Mouse (Mus musculus) neural tube, embryonic 15.5 days (tissue): Measurements from ENCODE around the gene Nat14. TPM values are rescaled to one million over a fixed set of nuclear protein-coding genes. Genes with fewer than 3 reads are reported as not detected.

Source experiments
- ATAC-seq: fragments of 200-750 bp; cut with Nextera tagmentation; 2 replicates; pipeline ENCODE4 v1.8.0; 2017; ENCODE audit warnings: mild to moderate bottlenecking, moderate TSS enrichment, moderate library complexity; ENCODE audit not compliant: low FRiP score
- H3K27ac ChIP-seq: fragments of 300-500 bp; sonication (generic); replicated peaks from 2 replicates; pipeline ENCODE4 v1.5.1; 2015; ENCODE audit warnings: mild to moderate bottlenecking, inconsistent platforms
- H3K27me3 ChIP-seq: fragments of 300-500 bp; sonication (generic); replicated peaks from 2 replicates; pipeline ENCODE4 v1.6.1; 2015; ENCODE audit warnings: inconsistent platforms
- H3K36me3 ChIP-seq: fragments of 300-500 bp; sonication (generic); 2 replicates; pipeline ENCODE4 v1.6.1; 2015; ENCODE audit warnings: inconsistent platforms
- H3K4me1 ChIP-seq: fragments of 300-500 bp; sonication (generic); 2 replicates; pipeline ENCODE4 v1.6.1; 2015; ENCODE audit warnings: inconsistent platforms
- H3K4me2 ChIP-seq: fragments of 300-500 bp; sonication (generic); 2 replicates; pipeline ENCODE4 v1.6.1; 2015; ENCODE audit warnings: inconsistent platforms, mild to moderate bottlenecking, moderate library complexity
- H3K4me3 ChIP-seq: fragments of 300-500 bp; sonication (generic); replicated peaks from 2 replicates; pipeline ENCODE4 v1.5.1; 2015; ENCODE audit warnings: mild to moderate bottlenecking, inconsistent platforms
- H3K9ac ChIP-seq: fragments of 300-500 bp; sonication (generic); replicated peaks from 2 replicates; pipeline ENCODE4 v1.6.1; 2015; ENCODE audit warnings: mild to moderate bottlenecking, inconsistent platforms
- H3K9me3 ChIP-seq: fragments of 300-500 bp; sonication (generic); replicated peaks from 2 replicates; pipeline ENCODE4 v1.6.1; 2016; ENCODE audit warnings: inconsistent platforms
- WGBS: fragments of 180-500 bp; shearing (Covaris S2); methylation state at CpG from one replicate; pipeline ENCODE4 v1.1.7; 2015; ENCODE audit warnings: mixed read lengths; 5-methylcytosine and 5-hydroxymethylcytosine counted together
- polyA plus RNA-seq: library from polyadenylated mRNA; unstranded; fragments of >200 nt; fragmentation: Nextera tagmentation; extraction: Ambion mirVana; gene quantifications from 2 replicates; pipeline ENCODE4 v1.2.1, GENCODE M21; 2015

Nat14 gene
- polyA plus RNA-seq, 1 experiment from 2014 or later, result 36.3 TPM

- Histone ChIP-seq H3K4me3 (no peak overlapping the region), H3K36me3 (no peaks in the 10 kb centered on the region), H3K27ac (no peak overlapping the region), H3K9ac (no peak overlapping the region), H3K4me2 (no peak overlapping the region), H3K4me1 (peaks cover 20% of the 10 kb centered on the region), H3K9me3 (no peaks in the 10 kb centered on the region), H3K27me3 (no peaks in the 10 kb centered on the region)
- 80% methylated on average over 9 of the region's 9 CpGs for WGBS
- no peak for ATAC-seq
Observed at GRCm38 (mm10) chr7:4902404-4902803, 19.4 kb upstream of the Nat14 start.

GRCm38 (mm10) chr7:4906466-4906950 is 15.3 kb upstream of the Nat14 start, which contains the start of gene Gm36210:
Gm36210 (minus strand) TSS chr7:4906516.
- 29% methylated on average over 10 of the region's 10 CpGs for WGBS
- Histone ChIP-seq H3K36me3 (no peaks in the 10 kb centered on the region), H3K4me2 (no peak within 1 kb of the TSS), H3K27me3 (no peaks in the 10 kb centered on the region), H3K4me1 (no peaks in the 10 kb centered on the region), H3K4me3 (no peak within 1 kb of the TSS), H3K9me3 (no peaks in the 10 kb centered on the region), H3K9ac (no peak within 1 kb of the TSS), H3K27ac (no peak within 1 kb of the TSS)
- ATAC-seq, result no peak

GRCm38 (mm10) chr7:4911561-4911960 is 10.3 kb upstream of the Nat14 start:
- H3K27ac ChIP-seq, result 0 out of 2 replicates have a peak overlapping the region, but pooled peaks have one; percentile 2

GRCm38 (mm10) chr7:4912248-4912647 is 9.6 kb upstream of the Nat14 start:
- no peak for ATAC-seq
- WGBS, result 61% methylated on average over 5 of the region's 5 CpGs
- H3K4me2 ChIP-seq, result peak overlapping the region; percentile 7; the same call in 1 of the 2 replicates
- peaks cover 22% of the 10 kb centered on the region for H3K4me1 ChIP-seq
- H3K9ac ChIP-seq, result no peak overlapping the region
- H3K36me3 ChIP-seq, result no peaks in the 10 kb centered on the region
- H3K4me3 ChIP-seq, result no peak overlapping the region; the same call in 1 of the 2 replicates
- H3K9me3 ChIP-seq, result no peaks in the 10 kb centered on the region
- 0 out of 2 replicates have a peak overlapping the region, but pooled peaks have one; percentile 2 for H3K27ac ChIP-seq
- no peaks in the 10 kb centered on the region for H3K27me3 ChIP-seq

More at GRCm38 (mm10) chr7:4911561-4911960, 10.3 kb upstream of the Nat14 start:
- no peak for ATAC-seq
- 46% methylated on average over 9 of the region's 9 CpGs for WGBS
- Histone ChIP-seq H3K27me3 (no peaks in the 10 kb centered on the region), H3K4me2 (peak overlapping the region; percentile 7; the same call in 1 of the 2 replicates), H3K4me3 (no peak overlapping the region), H3K36me3 (no peaks in the 10 kb centered on the region), H3K9me3 (no peaks in the 10 kb centered on the region), H3K4me1 (peaks cover 15% of the 10 kb centered on the region), H3K9ac (no peak overlapping the region)

- Histone ChIP-seq H3K4me2 (peak within 1 kb of the TSS; percentile 78), H3K27ac (peak within 1 kb of the TSS; percentile 99), H3K36me3 (peaks cover 21% of the 10 kb centered on the region), H3K9me3 (no peaks in the 10 kb centered on the region), H3K4me1 (peaks cover 27% of the 10 kb centered on the region), H3K9ac (peak within 1 kb of the TSS; percentile 85), H3K27me3 (no peaks in the 10 kb centered on the region), H3K4me3 (peak within 1 kb of the TSS; percentile 72)
- 1% methylated on average over 50 of the region's 56 CpGs for WGBS
- ATAC-seq, result peak; percentile 91
Observed at GRCm38 (mm10) chr7:4915007-4915665, 6.7 kb upstream of the Nat14 start, which contains the start of gene Zfp628. Zfp628 (plus strand) TSS chr7:4915217.

GRCm38 (mm10) chr7:4915669-4916416 is 6.0 kb upstream of the Nat14 start:
- Histone ChIP-seq H3K9ac (peak overlapping the region; percentile 85), H3K27me3 (no peaks in the 10 kb centered on the region), H3K27ac (peak overlapping the region; percentile 99), H3K9me3 (no peaks in the 10 kb centered on the region), H3K4me1 (peaks cover 28% of the 10 kb centered on the region), H3K4me3 (peak overlapping the region; percentile 72), H3K4me2 (peak overlapping the region; percentile 78), H3K36me3 (peaks cover 28% of the 10 kb centered on the region)
- peak; percentile 70 for ATAC-seq
- WGBS, result 7% methylated on average over 14 of the region's 14 CpGs

- H3K4me1 ChIP-seq, result peaks cover 44% of the 10 kb centered on the region
- 0 out of 2 replicates have a peak overlapping the region, but pooled peaks have one; percentile 14 for H3K9ac ChIP-seq
- WGBS, result 85% methylated on average over 2 of the region's 2 CpGs
- no peak for ATAC-seq
- H3K4me2 ChIP-seq, result no peak overlapping the region
- H3K36me3 ChIP-seq, result peaks cover 31% of the 10 kb centered on the region
- no peaks in the 10 kb centered on the region for H3K9me3 ChIP-seq
- peak overlapping the region; percentile 99; the same call in 1 of the 2 replicates for H3K27ac ChIP-seq
- H3K4me3 ChIP-seq, result no peak overlapping the region
- no peaks in the 10 kb centered on the region for H3K27me3 ChIP-seq
Observed at GRCm38 (mm10) chr7:4917494-4917893, 4.3 kb upstream of the Nat14 start.

- WGBS, result 93% methylated on average over 15 of the region's 15 CpGs
- no peak overlapping the region for H3K9ac ChIP-seq
- no peak for ATAC-seq
Observed at GRCm38 (mm10) chr7:4918681-4919080, 3.1 kb upstream of the Nat14 start.

GRCm38 (mm10) chr7:4919096-4919495 is 2.7 kb upstream of the Nat14 start:
- no peak for ATAC-seq
- H3K9ac ChIP-seq, result no peak overlapping the region
- H3K4me2 ChIP-seq, result no peak overlapping the region
- no peak overlapping the region for H3K27ac ChIP-seq
- WGBS, result 85% methylated on average over 21 of the region's 21 CpGs
- H3K4me1 ChIP-seq, result peaks cover 59% of the 10 kb centered on the region
- no peak overlapping the region for H3K4me3 ChIP-seq
- H3K36me3 ChIP-seq, result peaks cover 31% of the 10 kb centered on the region
- H3K9me3 ChIP-seq, result no peaks in the 10 kb centered on the region
- H3K27me3 ChIP-seq, result no peaks in the 10 kb centered on the region

More at GRCm38 (mm10) chr7:4918681-4919080, 3.1 kb upstream of the Nat14 start:
- Histone ChIP-seq H3K27me3 (no peaks in the 10 kb centered on the region), H3K4me3 (no peak overlapping the region), H3K27ac (no peak overlapping the region), H3K4me1 (peaks cover 56% of the 10 kb centered on the region), H3K9me3 (no peaks in the 10 kb centered on the region), H3K36me3 (peaks cover 31% of the 10 kb centered on the region), H3K4me2 (no peak overlapping the region)

GRCm38 (mm10) chr7:4919971-4920370 is 1.9 kb upstream of the Nat14 start:
- Histone ChIP-seq H3K4me1 (peaks cover 62% of the 10 kb centered on the region), H3K4me2 (no peak overlapping the region), H3K36me3 (peaks cover 31% of the 10 kb centered on the region), H3K4me3 (no peak overlapping the region), H3K9me3 (no peaks in the 10 kb centered on the region), H3K27ac (0 out of 2 replicates have a peak overlapping the region, but pooled peaks have one; percentile 33), H3K27me3 (no peaks in the 10 kb centered on the region), H3K9ac (no peak overlapping the region)
- no peak for ATAC-seq
- WGBS, result 88% methylated on average over 21 of the region's 21 CpGs

- peaks cover 67% of the 10 kb centered on the region for H3K4me1 ChIP-seq
- no peaks in the 10 kb centered on the region for H3K27me3 ChIP-seq
- 89% methylated on average over 19 of the region's 19 CpGs for WGBS
- peaks cover 31% of the 10 kb centered on the region for H3K36me3 ChIP-seq
- H3K9ac ChIP-seq, result no peak overlapping the region
- no peak overlapping the region for H3K4me3 ChIP-seq
- no peak for ATAC-seq
- peak overlapping the region; percentile 99; the same call in 1 of the 2 replicates for H3K27ac ChIP-seq
- no peaks in the 10 kb centered on the region for H3K9me3 ChIP-seq
- H3K4me2 ChIP-seq, result no peak overlapping the region
Observed at GRCm38 (mm10) chr7:4920496-4920895, 1.3 kb upstream of the Nat14 start.
